Mouse (Mus musculus) layer of hippocampus, adult 11-12 months (tissue): ENCODE measurements around the gene Emb.
"Not testable (repeated sequence)": the region's sequence is repeated elsewhere in the genome, so short reads cannot be mapped to it uniquely, and the experiment has no call there.

Experiments used
- DNase-seq: peaks from one replicate; pipeline ENCODE4 v3.0.0; 2022; ENCODE audit warnings: low spot score

The Emb gene

GRCm38 (mm10) chr13:117208236-117208635 lies at the start of gene Emb:
Gene Emb, plus strand, starts transcription at chr13:117208536.
- DNase-seq: no peak

- DNase-seq: no peak
Measured at GRCm38 (mm10) chr13:117163906-117164305, 44.4 kb upstream of the Emb start.

GRCm38 (mm10) chr13:117165071-117165470 lies 43.3 kb upstream of the Emb start:
- DNase-seq: no peak

GRCm38 (mm10) chr13:117180912-117181311 lies 27.4 kb upstream of the Emb start:
- DNase-seq: not testable (repeated sequence)

GRCm38 (mm10) chr13:117183288-117183687 lies 25.0 kb upstream of the Emb start:
- DNase-seq: no peak

- DNase-seq: no peak
Measured at GRCm38 (mm10) chr13:117185329-117185728, 23.0 kb upstream of the Emb start.

GRCm38 (mm10) chr13:117192161-117192560 lies 16.2 kb upstream of the Emb start:
- DNase-seq: no peak

GRCm38 (mm10) chr13:117193422-117193983 lies 14.8 kb upstream of the Emb start:
- DNase-seq: no peak

GRCm38 (mm10) chr13:117195569-117196495 lies 12.5 kb upstream of the Emb start:
- DNase-seq: no peak

- DNase-seq: no peak
Measured at GRCm38 (mm10) chr13:117197666-117198065, 10.7 kb upstream of the Emb start.

- peak; percentile 78 for DNase-seq
Measured at GRCm38 (mm10) chr13:117198402-117199083, 9.8 kb upstream of the Emb start.

- no peak for DNase-seq
Measured at GRCm38 (mm10) chr13:117202755-117203471, 5.4 kb upstream of the Emb start.

GRCm38 (mm10) chr13:117204685-117205084 lies 3.7 kb upstream of the Emb start:
- DNase-seq: no peak

- DNase-seq: no peak
Measured at GRCm38 (mm10) chr13:117206066-117206465, 2.3 kb upstream of the Emb start.

- DNase-seq: no peak
Measured at GRCm38 (mm10) chr13:117211386-117211875, 3.1 kb downstream of the Emb start.

GRCm38 (mm10) chr13:117215481-117215880 lies 7.1 kb downstream of the Emb start:
- DNase-seq: no peak

GRCm38 (mm10) chr13:117216126-117216525 lies 7.8 kb downstream of the Emb start:
- DNase-seq: no peak

- DNase-seq: no peak
Measured at GRCm38 (mm10) chr13:117216752-117217363, 8.5 kb downstream of the Emb start.

- no peak for DNase-seq
Measured at GRCm38 (mm10) chr13:117217621-117218020, 9.3 kb downstream of the Emb start.

- no peak for DNase-seq
Measured at GRCm38 (mm10) chr13:117218092-117218491, 9.8 kb downstream of the Emb start.

GRCm38 (mm10) chr13:117219871-117220500 lies 11.7 kb downstream of the Emb start:
- DNase-seq: no peak
